Mouse (Mus musculus) embryonic facial prominence, embryonic 14.5 days (tissue): ENCODE measurements around the gene Clic5. TPM values are rescaled to one million over a fixed set of nuclear protein-coding genes. Genes with fewer than 3 reads are reported as not detected.

Experiments used
- ATAC-seq: fragments of 200-750 bp; cut with Nextera tagmentation; 2 replicates; pipeline ENCODE4 v1.8.0; 2017; ENCODE audit warnings: low read depth, moderate number of reproducible peaks, moderate TSS enrichment
- DNase-seq: peaks from one replicate; pipeline ENCODE4 v3.0.0-alpha.2; 2015; ENCODE audit warnings: low spot score
- H3K27ac ChIP-seq: fragments of 300-500 bp; sonication (generic); replicated peaks from 2 replicates; pipeline ENCODE4 v1.5.1; 2014; ENCODE audit warnings: low read depth, mild to moderate bottlenecking, low read length, moderate library complexity
- H3K27me3 ChIP-seq: fragments of 300-500 bp; sonication (generic); replicated peaks from 2 replicates; pipeline ENCODE4 v1.6.1; 2014; ENCODE audit warnings: low read length; ENCODE audit not compliant: control insufficient read depth, insufficient read depth
- H3K36me3 ChIP-seq: fragments of 300-500 bp; sonication (generic); 2 replicates; pipeline ENCODE4 v1.6.1; 2014; ENCODE audit warnings: low read length, mixed read lengths; ENCODE audit not compliant: control insufficient read depth, insufficient read depth
- H3K4me1 ChIP-seq: fragments of 300-500 bp; sonication (generic); 2 replicates; pipeline ENCODE4 v1.6.1; 2014; ENCODE audit warnings: antibody characterized with exemption, low read length; ENCODE audit not compliant: control insufficient read depth, insufficient read depth
- H3K4me2 ChIP-seq: fragments of 300-500 bp; sonication (generic); 2 replicates; pipeline ENCODE4 v1.6.1; 2014; ENCODE audit warnings: low read depth, mild to moderate bottlenecking, low read length, moderate library complexity, mixed read lengths
- H3K4me3 ChIP-seq: fragments of 300-500 bp; sonication (generic); 2 replicates; pipeline ENCODE4 v1.5.1; 2014; ENCODE audit warnings: low read depth, mild to moderate bottlenecking, low read length
- H3K9ac ChIP-seq: fragments of 300-500 bp; sonication (generic); 2 replicates; pipeline ENCODE4 v1.6.1; 2014; ENCODE audit warnings: low read depth, mild to moderate bottlenecking, low read length, moderate library complexity, mixed read lengths
- H3K9me3 ChIP-seq: fragments of 300-500 bp; sonication (generic); 2 replicates; pipeline ENCODE4 v1.6.1; 2016; ENCODE audit warnings: low read length; ENCODE audit not compliant: control insufficient read depth
- WGBS: fragments of 180-500 bp; shearing (Covaris S2); extraction: QIAGEN DNeasy Blood & Tissue Kit; methylation state at CpG from one replicate; pipeline ENCODE4 v1.1.7; 2014; 5-methylcytosine and 5-hydroxymethylcytosine counted together
- polyA plus RNA-seq: library from polyadenylated mRNA; unstranded; fragments of >200 nt; fragmentation: Nextera tagmentation; extraction: Ambion mirVana; gene quantifications from 2 replicates; pipeline ENCODE4 v1.2.1, GENCODE M21; 2014

Clic5 gene
- polyA plus RNA-seq, 1 experiment from 2014 or later: 0.57 TPM

GRCm38 (mm10) chr17:44239030-44239721 lies 50.8 kb downstream of the Clic5 start:
- DNase-seq (peak; percentile 80), ATAC-seq (peak; percentile 95)
- Histone ChIP-seq H3K9me3 (0 out of 2 replicates have a peak, but pooled peaks cover 5% of the 10 kb centered on the region), H3K36me3 (no peaks in the 10 kb centered on the region), H3K9ac (peak overlapping the region; percentile 42; the same call in 1 of the 2 replicates), H3K4me1 (peaks cover 13% of the 10 kb centered on the region; the same call in 1 of the 2 replicates), H3K27ac (peak overlapping the region; percentile 65), H3K27me3 (no peaks in the 10 kb centered on the region), H3K4me3 (peak overlapping the region; percentile 15), H3K4me2 (peak overlapping the region; percentile 48)
- 5% methylated on average over 10 of the region's 10 CpGs for WGBS

GRCm38 (mm10) chr17:44240742-44241141 lies 52.4 kb downstream of the Clic5 start:
- Histone ChIP-seq H3K9ac (no peak overlapping the region), H3K27me3 (no peaks in the 10 kb centered on the region; the same call in 1 of the 2 replicates), H3K4me1 (peaks cover 13% of the 10 kb centered on the region; the same call in 1 of the 2 replicates), H3K9me3 (0 out of 2 replicates have a peak, but pooled peaks cover 5% of the 10 kb centered on the region), H3K27ac (no peak overlapping the region), H3K36me3 (no peaks in the 10 kb centered on the region), H3K4me3 (no peak overlapping the region), H3K4me2 (no peak overlapping the region)
- ATAC-seq (no peak), DNase-seq (no peak)
- 100% methylated on average over 2 of the region's 2 CpGs for WGBS

GRCm38 (mm10) chr17:44244096-44244495 lies 55.7 kb downstream of the Clic5 start:
- no peak for DNase-seq
- no peaks in the 10 kb centered on the region for H3K36me3 ChIP-seq
- 0 out of 2 replicates have a peak, but pooled peaks cover 5% of the 10 kb centered on the region for H3K9me3 ChIP-seq
- 61% methylated on average over 5 of the region's 5 CpGs for WGBS
- H3K9ac ChIP-seq: no peak overlapping the region
- H3K4me1 ChIP-seq: peaks cover 7% of the 10 kb centered on the region; the same call in 1 of the 2 replicates
- no peak overlapping the region for H3K4me2 ChIP-seq
- ATAC-seq: no peak
- no peak overlapping the region for H3K27ac ChIP-seq
- no peaks in the 10 kb centered on the region; the same call in 1 of the 2 replicates for H3K27me3 ChIP-seq
- H3K4me3 ChIP-seq: no peak overlapping the region

GRCm38 (mm10) chr17:44244625-44245024 lies 56.2 kb downstream of the Clic5 start:
- Histone ChIP-seq H3K36me3 (no peaks in the 10 kb centered on the region), H3K9me3 (0 out of 2 replicates have a peak, but pooled peaks cover 5% of the 10 kb centered on the region), H3K27ac (no peak overlapping the region), H3K27me3 (no peaks in the 10 kb centered on the region; the same call in 1 of the 2 replicates), H3K9ac (no peak overlapping the region), H3K4me2 (no peak overlapping the region), H3K4me3 (no peak overlapping the region), H3K4me1 (peaks cover 3% of the 10 kb centered on the region; the same call in 1 of the 2 replicates)
- ATAC-seq (no peak), DNase-seq (peak; percentile 63)
- 16% methylated on average over 7 of the region's 7 CpGs for WGBS

GRCm38 (mm10) chr17:44246153-44246700 lies 57.8 kb downstream of the Clic5 start:
- 75% methylated on average over 9 of the region's 9 CpGs for WGBS
- peaks cover 6% of the 10 kb centered on the region; the same call in 1 of the 2 replicates for H3K4me1 ChIP-seq
- no peak for DNase-seq
- no peak overlapping the region for H3K9ac ChIP-seq
- H3K36me3 ChIP-seq: no peaks in the 10 kb centered on the region
- H3K27ac ChIP-seq: no peak overlapping the region
- no peak overlapping the region for H3K4me2 ChIP-seq
- H3K4me3 ChIP-seq: no peak overlapping the region
- H3K27me3 ChIP-seq: no peaks in the 10 kb centered on the region; the same call in 1 of the 2 replicates
- no peaks in the 10 kb centered on the region for H3K9me3 ChIP-seq
- ATAC-seq: no peak

GRCm38 (mm10) chr17:44249544-44249943 lies 61.2 kb downstream of the Clic5 start:
- no peaks in the 10 kb centered on the region for H3K9me3 ChIP-seq
- no peak overlapping the region for H3K9ac ChIP-seq
- H3K27me3 ChIP-seq: no peaks in the 10 kb centered on the region; the same call in 1 of the 2 replicates
- ATAC-seq (no peak), DNase-seq (no peak)
- H3K4me2 ChIP-seq: no peak overlapping the region
- peaks cover 11% of the 10 kb centered on the region; the same call in 1 of the 2 replicates for H3K4me1 ChIP-seq
- 62% methylated on average over 4 of the region's 4 CpGs for WGBS
- no peaks in the 10 kb centered on the region for H3K36me3 ChIP-seq
- H3K4me3 ChIP-seq: no peak overlapping the region
- H3K27ac ChIP-seq: no peak overlapping the region

- DNase-seq: no peak
- WGBS: 57% methylated on average over 3 of the region's 3 CpGs
- H3K36me3 ChIP-seq: no peaks in the 10 kb centered on the region
- H3K4me3 ChIP-seq: no peak overlapping the region
- H3K27ac ChIP-seq: no peak overlapping the region
- H3K4me1 ChIP-seq: peaks cover 23% of the 10 kb centered on the region; the same call in 1 of the 2 replicates
- H3K4me2 ChIP-seq: no peak overlapping the region
- no peaks in the 10 kb centered on the region; the same call in 1 of the 2 replicates for H3K27me3 ChIP-seq
- H3K9me3 ChIP-seq: no peaks in the 10 kb centered on the region
- H3K9ac ChIP-seq: no peak overlapping the region
- ATAC-seq: no peak
These were observed 64.3 kb downstream of the Clic5 start for GRCm38 (mm10) chr17:44252653-44253052.

GRCm38 (mm10) chr17:44254698-44255097 lies 66.3 kb downstream of the Clic5 start:
- no peaks in the 10 kb centered on the region for H3K36me3 ChIP-seq
- peak overlapping the region; percentile 27 for H3K4me2 ChIP-seq
- H3K9me3 ChIP-seq: no peaks in the 10 kb centered on the region
- peak; percentile 34 for DNase-seq
- no peaks in the 10 kb centered on the region; the same call in 1 of the 2 replicates for H3K27me3 ChIP-seq
- H3K4me1 ChIP-seq: peaks cover 22% of the 10 kb centered on the region; the same call in 1 of the 2 replicates
- H3K9ac ChIP-seq: no peak overlapping the region
- no peak for ATAC-seq
- H3K4me3 ChIP-seq: no peak overlapping the region
- peak overlapping the region; percentile 22 for H3K27ac ChIP-seq
- 29% methylated on average over 8 of the region's 8 CpGs for WGBS
